Comparison of ENCODE assay signal across 8 mouse cellular contexts in genomic region chr10:62885969-62886798, GRCm38 (mm10). TPM values are rescaled to one million over a fixed set of nuclear protein-coding genes. Genes with fewer than 3 reads are reported as not detected.
A peak's percentile ranks its signal among the peaks of the same experiment; 100 is the strongest.
DNase-seq lines count a peak whose midpoint lies in the region; ATAC-seq and TF ChIP-seq lines count a peak whose summit lies in the region.

No protein-coding gene starts in this region.

- H3K4me2 ChIP-seq in forebrain, postnatal 0 days (ENCODE audit: low read depth): peak overlapping the region; percentile 76
- peak overlapping the region; percentile 85 for H3K4me2 ChIP-seq in midbrain, embryonic 13.5 days (replicated peaks)

- TF ChIP-seq POLR2A in kidney, adult 2 months (IDR thresholded peaks at IDR 0.05; ENCODE audit: low read depth, low read length): no peak

- H3K27me3 ChIP-seq in kidney, adult 2 months (replicated peaks; ENCODE audit: control insufficient read depth, insufficient read depth, low read length): no peaks in the 10 kb centered on the region
- H3K27me3 ChIP-seq in forebrain, postnatal 0 days (ENCODE audit: insufficient read depth, low read length): no peaks in the 10 kb centered on the region; the same call in 1 of the 2 replicates
- H3K27me3 ChIP-seq in limb, embryonic 10.5 days (ENCODE audit: low read depth, poor library complexity, severe bottlenecking): peaks cover 7% of the 10 kb centered on the region; the same call in 1 of the 2 replicates
- peaks cover 5% of the 10 kb centered on the region; the same call in 1 of the 2 replicates for H3K27me3 ChIP-seq in midbrain, embryonic 13.5 days

- no peaks in the 10 kb centered on the region for H3K36me3 ChIP-seq in kidney, adult 2 months (ENCODE audit: control insufficient read depth, insufficient read depth, low read length)
- no peaks in the 10 kb centered on the region for H3K36me3 ChIP-seq in forebrain, postnatal 0 days (ENCODE audit: insufficient read depth)
- no peaks in the 10 kb centered on the region for H3K36me3 ChIP-seq in limb, embryonic 10.5 days
- no peaks in the 10 kb centered on the region for H3K36me3 ChIP-seq in midbrain, embryonic 13.5 days

- H3K4me1 ChIP-seq in kidney, adult 2 months (ENCODE audit: control insufficient read depth, insufficient read depth, low read length): no peaks in the 10 kb centered on the region
- peaks cover 4% of the 10 kb centered on the region; the same call in 1 of the 2 replicates for H3K4me1 ChIP-seq in forebrain, postnatal 0 days (ENCODE audit: insufficient read depth)
- H3K4me1 ChIP-seq in limb, embryonic 10.5 days: peaks cover 20% of the 10 kb centered on the region
- H3K4me1 ChIP-seq in midbrain, embryonic 13.5 days (replicated peaks): peaks cover 32% of the 10 kb centered on the region

- H3K27ac ChIP-seq in kidney, adult 2 months (ENCODE audit: insufficient read depth, low read depth, low read length): no peak overlapping the region
- no peak overlapping the region for H3K27ac ChIP-seq in forebrain, postnatal 0 days (ENCODE audit: low read depth, low read length)
- peak overlapping the region; percentile 84 for H3K27ac ChIP-seq in limb, embryonic 10.5 days
- H3K27ac ChIP-seq in midbrain, embryonic 13.5 days: no peak overlapping the region

- peak overlapping the region; percentile 51 for H3K4me3 ChIP-seq in kidney, adult 2 months (ENCODE audit: insufficient read depth, low read depth, low read length)
- H3K4me3 ChIP-seq in forebrain, postnatal 0 days (ENCODE audit: low read depth, low read length): peak overlapping the region; percentile 43
- H3K4me3 ChIP-seq in limb, embryonic 10.5 days: peak overlapping the region; percentile 65
- H3K4me3 ChIP-seq in midbrain, embryonic 13.5 days (replicated peaks): peak overlapping the region; percentile 64

- under 1% methylated on average over 38 of the region's 38 CpGs for WGBS in kidney, adult 2 months
- under 1% methylated on average over 38 of the region's 38 CpGs for WGBS in forebrain, postnatal 0 days
- 0% methylated on average over 38 of the region's 38 CpGs for WGBS in limb, embryonic 10.5 days
- under 1% methylated on average over 38 of the region's 38 CpGs for WGBS in midbrain, embryonic 13.5 days

- intact Hi-C loops in left cerebral cortex, postnatal 10 days (cut with DNase I): loop anchor here (5.0 kb wide), 1 partner anchor 36 kb away; the partner anchor contains the start of gene Slc25a16

- H3K9me3 ChIP-seq in forebrain, postnatal 0 days (ENCODE audit: low read length): no peaks in the 10 kb centered on the region
- H3K9me3 ChIP-seq in limb, embryonic 10.5 days (replicated peaks): no peaks in the 10 kb centered on the region
- no peaks in the 10 kb centered on the region for H3K9me3 ChIP-seq in midbrain, embryonic 13.5 days

- no peak for TF ChIP-seq CTCF in kidney, adult 2 months (conservative IDR thresholded peaks at IDR 0.05; ENCODE audit: insufficient read depth, insufficient read length, low read depth, low read length)
- no peak for TF ChIP-seq CTCF in forebrain, postnatal 0 days (IDR thresholded peaks at IDR 0.05; ENCODE audit: low read depth)

- peak overlapping the region; percentile 39; the same call in 1 of the 2 replicates for H3K9ac ChIP-seq in forebrain, postnatal 0 days
- peak overlapping the region; percentile 74 for H3K9ac ChIP-seq in midbrain, embryonic 13.5 days (replicated peaks)

- DNase-seq in kidney, adult 2 months: no peak
- no peak for DNase-seq in kidney, adult 11 months
- peak; percentile 22 for DNase-seq in adrenal gland, postnatal 14 days
- DNase-seq in forebrain, postnatal 0 days: peak; percentile 48
- DNase-seq in limb, embryonic 10.5 days (ENCODE audit: low spot score): no peak
- no peak for DNase-seq in right cerebral cortex, postnatal 10 days (ENCODE audit: low spot score in 2 of 2)
- DNase-seq in left cerebral cortex, postnatal 10 days (ENCODE audit: extremely low spot score in 1 of 2, low spot score in 2 of 2): no peak

- peak; percentile 49; the same call in 1 of the 2 replicates for ATAC-seq in forebrain, postnatal 0 days
- peak; percentile 48 for ATAC-seq in midbrain, embryonic 13.5 days

RNA-seq across cellular contexts. Expression of gene Tet1, which starts 22.6 kb away (rescaled TPM):
- 1.4 and 1.7 TPM in 2 replicates for polyA plus RNA-seq in kidney, adult 2 months (2012; rRNA removed)
- total RNA-seq in adrenal gland, postnatal 14 days (2021): 7.2 and 11.0 TPM in 2 replicates
- total RNA-seq in forebrain, postnatal 0 days (2014; rRNA removed): 26.2 and 32.7 TPM in 2 replicates
- 17.2 and 32.1 TPM in 2 replicates for polyA plus RNA-seq in forebrain, postnatal 0 days (2015; fragmentation: Nextera tagmentation; extraction: Ambion mirVana)
- 26.5 and 30.6 TPM in 2 replicates for polyA plus RNA-seq in limb, embryonic 10.5 days (2016; fragmentation: Nextera tagmentation; extraction: Ambion mirVana)
- 29.8 and 37.2 TPM in 2 replicates for polyA plus RNA-seq in midbrain, embryonic 13.5 days (2015; fragmentation: Nextera tagmentation; extraction: Ambion mirVana)
- 10 to 100 TPM; 56.0 to 56.7 TPM for total RNA-seq in left cerebral cortex, postnatal 10 days (2021)

RNA-seq across cellular contexts. Expression of gene Slc25a16, which starts 34.2 kb away (rescaled TPM):
- 105 and 143 TPM in 2 replicates for polyA plus RNA-seq in kidney, adult 2 months (2012; rRNA removed)
- 36.9 and 39.0 TPM in 2 replicates for total RNA-seq in adrenal gland, postnatal 14 days (2021)
- 23.1 and 25.1 TPM in 2 replicates for total RNA-seq in forebrain, postnatal 0 days (2014; rRNA removed)
- 10.4 and 15.1 TPM in 2 replicates for polyA plus RNA-seq in forebrain, postnatal 0 days (2015; fragmentation: Nextera tagmentation; extraction: Ambion mirVana)
- polyA plus RNA-seq in limb, embryonic 10.5 days (2016; fragmentation: Nextera tagmentation; extraction: Ambion mirVana): 8.8 and 11.3 TPM in 2 replicates
- polyA plus RNA-seq in midbrain, embryonic 13.5 days (2015; fragmentation: Nextera tagmentation; extraction: Ambion mirVana): 11.6 and 14.0 TPM in 2 replicates
- total RNA-seq in left cerebral cortex, postnatal 10 days (2021): 10 to 100 TPM; 35.0 to 39.0 TPM

Comparison
In these comparisons a context has a peak if more than half of its experiments do, and no peak if none do; other contexts are left out.
1. DNase-seq: peak in adrenal gland, postnatal 14 days (single experiment) and forebrain, postnatal 0 days (single experiment); none in kidney, adult 2 months (single experiment), kidney, adult 11 months (single experiment), limb, embryonic 10.5 days (single experiment), right cerebral cortex, postnatal 10 days (0 of 2) and left cerebral cortex, postnatal 10 days (0 of 2).
2. Peak in every context shown above with its lines, with median percentiles within 50 percentile points of each other: H3K4me3 ChIP-seq.